ENCODE assay signal across 8 mouse cellular contexts in the genomic region with DNA sequence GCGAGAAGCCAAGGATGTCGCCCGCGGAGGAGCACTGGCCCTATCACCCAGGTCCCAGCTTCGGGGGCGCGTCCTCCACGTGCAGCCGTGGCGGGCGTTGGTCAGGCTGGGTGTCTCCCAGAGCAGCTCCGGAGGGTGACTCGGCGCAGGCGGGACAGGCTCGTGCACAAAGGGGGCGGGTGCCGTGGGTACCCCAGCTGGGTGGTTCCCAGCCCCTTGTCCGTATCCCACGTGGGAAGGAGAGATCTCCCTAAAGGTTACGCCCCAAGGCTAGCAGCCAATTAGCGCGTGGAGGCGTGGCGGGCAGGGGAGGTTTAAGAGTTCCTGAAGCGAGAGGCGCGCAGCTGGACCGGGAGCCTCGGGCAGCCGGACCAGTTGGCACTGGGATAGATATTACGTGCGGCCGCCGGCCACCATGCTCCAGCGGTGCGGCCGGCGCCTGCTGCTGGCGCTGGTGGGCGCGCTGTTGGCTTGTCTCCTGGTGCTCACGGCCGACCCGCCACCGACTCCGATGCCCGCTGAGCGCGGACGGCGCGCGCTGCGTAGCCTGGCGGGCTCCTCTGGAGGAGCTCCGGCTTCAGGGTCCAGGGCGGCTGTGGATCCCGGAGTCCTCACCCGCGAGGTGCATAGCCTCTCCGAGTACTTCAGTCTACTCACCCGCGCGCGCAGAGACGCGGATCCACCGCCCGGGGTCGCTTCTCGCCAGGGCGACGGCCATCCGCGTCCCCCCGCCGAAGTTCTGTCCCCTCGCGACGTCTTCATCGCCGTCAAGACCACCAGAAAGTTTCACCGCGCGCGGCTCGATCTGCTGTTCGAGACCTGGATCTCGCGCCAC. TPM values are rescaled to one million over a fixed set of nuclear protein-coding genes. Genes with fewer than 3 reads are reported as not detected.
DNase-seq lines count a peak whose midpoint lies in the region; ATAC-seq and TF ChIP-seq lines count a peak whose summit lies in the region.

A gene (plus strand): TSS at position 320 of the 835 bp plus-strand sequence.

- H3K4me3 ChIP-seq in cerebellum, adult 2 months (replicated peaks; ENCODE audit: insufficient read depth, low read depth, low read length), result peak within 1 kb of the TSS; percentile 55

- no peaks in the 10 kb centered on the region; the same call in 1 of the 2 replicates for H3K4me1 ChIP-seq in cerebellum, adult 2 months (ENCODE audit: control insufficient read depth, insufficient read depth, low read length)

- peak; percentile 37; the same call in 1 of the 2 replicates for TF ChIP-seq POLR2A in cerebellum, adult 2 months (IDR thresholded peaks at IDR 0.05; ENCODE audit: borderline replicate concordance, insufficient read depth, low read length)

- ATAC-seq in hematopoietic stem cell, adult 5-6 weeks (replicated peaks in 1 of 2; ENCODE audit: insufficient read depth in 1 of 2, low FRiP score in 2 of 2, low TSS enrichment in 1 of 2, low read depth in 1 of 2, poor library complexity in 2 of 2, severe bottlenecking in 2 of 2), result peak; percentile 63 to 72

- H3K27me3 ChIP-seq in cerebellum, adult 2 months (ENCODE audit: control insufficient read depth, insufficient read depth, low read length), result no peaks in the 10 kb centered on the region; the same call in 1 of the 2 replicates

- DNase-seq in MEL-GATA-1-ER (ENCODE audit: extremely low read depth, low read depth), result peak; percentile 84
- peak; percentile 50 to 60 for DNase-seq in cerebellum, adult 2 months
- peak; percentile 87 for DNase-seq in forelimb bud, embryonic 11.5 days (ENCODE audit: low read depth, low spot score)
- peak; percentile 38 for DNase-seq in layer of hippocampus, adult 9-10 months (ENCODE audit: low spot score)
- peak; percentile 97 for DNase-seq in lung, postnatal 10 days
- DNase-seq in ovary, postnatal 14 days (ENCODE audit: low spot score), result peak; percentile 79
- peak; percentile 73 for DNase-seq in thymus, postnatal 25 days

- WGBS in cerebellum, adult 2 months, result under 1% methylated on average over 91 of the region's 91 CpGs

- peak within 1 kb of the TSS; percentile 67; the same call in 1 of the 2 replicates for H3K27ac ChIP-seq in cerebellum, adult 2 months (ENCODE audit: insufficient read depth, low read length)

- no peak for TF ChIP-seq CTCF in cerebellum, adult 2 months (IDR thresholded peaks at IDR 0.05; ENCODE audit: borderline replicate concordance, insufficient read depth, low read depth, low read length)

RNA-seq across cellular contexts. Expression of the gene that starts here (rescaled TPM):
- polyA plus RNA-seq in cerebellum, adult 2 months (2012; rRNA removed), result 48.7 and 53.4 TPM in 2 replicates
- total RNA-seq in hematopoietic stem cell, adult 5-6 weeks (2017), result 33.6 and 67.3 TPM in 2 replicates

Comparison
In these comparisons a context has a peak if more than half of its experiments do, and no peak if none do; other contexts are left out.
1. Peak in every context shown above with its lines: DNase-seq, ATAC-seq, H3K4me3 ChIP-seq and H3K27ac ChIP-seq.
2. DNase-seq: peak in every context shown above with its lines; median percentile 97 in lung, postnatal 10 days; 87 in forelimb bud, embryonic 11.5 days; 84 in MEL-GATA-1-ER; 79 in ovary, postnatal 14 days; 73 in thymus, postnatal 25 days; 55 in cerebellum, adult 2 months; 38 in layer of hippocampus, adult 9-10 months.